Mouse (Mus musculus): Measurements from ENCODE around the gene Tk2. TPM values are rescaled to one million over a fixed set of nuclear protein-coding genes. Genes with fewer than 3 reads are reported as not detected.
"Not testable (repeated sequence)": the region's sequence is repeated elsewhere in the genome, so short reads cannot be mapped to it uniquely, and the experiment has no call there.

The Tk2 gene
- total RNA-seq (2021) = 1 to 10 TPM; 2.7 to 3.6 TPM
- long read RNA-seq, experiment 1, transcript Tk2-201 (10 exons, 2,406 nt) = major isoform, 7 of 12 reads
- long read RNA-seq, experiment 1, partial matches to known transcripts = 0 of 12 reads
- long read RNA-seq, experiment 1, other reads (novel, unspliced or antisense) = 3 of 12 reads
- long read RNA-seq, experiment 2, transcript Tk2-201 (10 exons, 2,406 nt) = major isoform, 5 of 15 reads
- long read RNA-seq, experiment 2, partial matches to known transcripts = 0 of 15 reads
- long read RNA-seq, experiment 2, other reads (novel, unspliced or antisense) = 9 of 15 reads

DNA sequence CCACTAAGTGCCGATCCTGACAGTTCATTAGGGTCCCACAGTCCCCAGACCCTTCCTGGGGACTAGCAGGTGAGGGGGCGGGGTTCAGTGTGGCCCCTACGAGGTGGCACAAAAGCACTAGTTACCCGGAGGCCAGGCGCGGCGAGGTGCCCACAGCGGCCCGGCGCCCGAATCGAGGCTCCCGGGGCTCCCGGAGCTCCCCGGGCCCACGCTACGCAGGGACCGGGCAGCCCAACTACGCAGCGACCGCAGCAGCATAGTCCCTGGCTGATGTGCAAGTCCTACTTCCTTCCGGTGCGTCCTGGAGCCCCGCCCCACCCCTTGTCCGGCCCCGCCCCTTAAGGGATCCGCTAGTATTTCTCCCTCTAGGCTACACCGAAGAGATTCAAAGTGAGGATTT, at the start of gene Tk2:
TSS of gene Tk2 (minus strand) at position 283 of the 400 bp plus-strand sequence.
- DNase-seq = peak; percentile 87
- TF ChIP-seq CTCF (IDR thresholded peaks at IDR 0.05) = no peak
- intact Hi-C loops (cut with DNase I) = loop anchor here (10.0 kb wide), 1 partner anchor 317 kb away; no protein-coding TSS in a partner anchor
- H3K4me3 ChIP-seq = peak within 1 kb of the TSS; percentile 98
- H3K27ac ChIP-seq = peak within 1 kb of the TSS; percentile 93

GRCm38 (mm10) chr8:104294396-104294795, 46.0 kb upstream of the Tk2 start:
- no peak for TF ChIP-seq CTCF (IDR thresholded peaks at IDR 0.05)
- Histone ChIP-seq H3K4me3 (no peak overlapping the region), H3K27ac (no peak overlapping the region)
- intact Hi-C loops (cut with DNase I) = no loop called here
- no peak for DNase-seq

DNA sequence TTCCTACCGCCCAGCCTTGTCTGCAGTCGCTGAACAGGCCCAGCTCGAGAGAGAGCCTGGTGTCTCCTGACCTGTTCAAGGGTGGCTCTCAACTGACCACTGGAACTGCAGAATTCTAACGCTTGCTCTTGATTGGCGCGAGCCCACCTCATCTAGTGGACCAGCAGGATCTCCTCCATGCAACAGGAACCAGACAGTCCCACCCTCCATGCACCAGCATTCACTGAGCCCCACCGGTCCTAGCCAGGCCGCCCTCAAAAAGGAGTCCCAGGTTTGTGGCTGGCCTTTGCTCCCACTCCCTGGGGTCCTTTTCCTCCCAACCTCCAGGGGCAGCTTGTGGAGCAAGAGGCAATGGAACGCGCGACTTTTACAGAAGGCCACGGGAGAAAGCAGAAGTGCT, 44.7 kb upstream of the Tk2 start, which contains the start of gene Cmtm2a:
TSS of gene Cmtm2a (minus strand) at position 101 of the 400 bp plus-strand sequence.
- intact Hi-C loops (cut with DNase I); H3K4me3 ChIP-seq; DNase-seq; H3K27ac ChIP-seq: not testable (repeated sequence)

- DNase-seq = no peak
- Histone ChIP-seq H3K27ac (no peak overlapping the region), H3K4me3 (no peak overlapping the region)
- TF ChIP-seq CTCF (IDR thresholded peaks at IDR 0.05) = no peak
- intact Hi-C loops (cut with DNase I) = no loop called here
Observed at GRCm38 (mm10) chr8:104268937-104269440, 20.6 kb upstream of the Tk2 start.

DNA sequence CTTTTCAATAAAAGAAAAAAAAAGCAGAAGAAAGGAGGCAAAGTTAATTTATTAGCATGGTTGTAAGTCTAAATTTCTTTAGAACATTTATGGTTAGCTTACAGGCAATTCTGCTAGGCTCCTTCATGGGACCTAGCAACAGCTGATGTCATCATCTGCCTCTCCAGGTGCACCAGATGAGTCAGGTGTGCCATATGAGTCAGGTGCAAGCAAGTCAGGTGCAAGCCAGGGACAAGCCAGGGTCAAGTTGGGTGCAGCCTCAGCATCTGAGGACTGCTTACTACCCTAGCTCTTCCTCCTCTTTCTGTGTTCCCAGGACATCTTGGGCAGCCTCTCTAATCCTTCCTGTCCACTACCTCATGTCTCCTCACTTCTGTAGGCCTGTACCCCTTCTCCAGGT, 20.0 kb upstream of the Tk2 start:
- no peak overlapping the region for H3K4me3 ChIP-seq
- no peak for DNase-seq
- intact Hi-C loops (cut with DNase I) = no loop called here
- H3K27ac ChIP-seq = no peak overlapping the region
- TF ChIP-seq CTCF (IDR thresholded peaks at IDR 0.05) = no peak

DNA sequence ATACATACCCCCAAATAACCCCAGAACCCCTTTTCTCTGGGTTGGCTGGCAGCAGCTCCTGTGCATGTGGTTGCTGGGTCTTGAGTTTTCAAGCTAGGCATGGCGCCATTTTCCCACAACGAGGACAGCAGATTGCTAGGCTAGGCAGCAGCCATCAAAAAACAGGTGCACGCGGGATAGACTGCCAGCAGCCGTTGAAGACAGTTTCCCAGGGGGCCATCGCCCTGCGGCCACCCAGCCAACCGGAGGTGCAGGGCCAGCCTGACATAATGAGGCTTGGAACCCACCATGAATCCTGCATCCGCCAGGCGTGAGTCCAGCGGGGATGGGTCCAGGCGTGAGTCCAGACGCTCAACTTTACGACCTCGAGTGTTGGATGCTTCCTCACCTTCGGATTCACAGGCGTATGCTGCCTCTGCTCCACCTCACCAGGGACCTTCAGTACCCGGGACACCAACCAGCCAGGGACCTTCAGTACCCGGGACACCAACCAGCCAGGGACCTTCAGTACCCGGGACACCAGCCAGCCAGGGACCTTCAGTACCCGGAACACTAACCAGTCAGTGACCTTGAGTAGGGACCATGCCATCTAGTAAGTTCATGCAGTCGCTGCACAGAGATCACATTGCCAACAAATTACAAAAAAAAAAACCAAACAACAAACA, 16.0 kb upstream of the Tk2 start:
- peak; percentile 31 for DNase-seq
- H3K4me3 ChIP-seq; intact Hi-C loops (cut with DNase I); H3K27ac ChIP-seq: not testable (repeated sequence)

- H3K27ac ChIP-seq; H3K4me3 ChIP-seq; DNase-seq; intact Hi-C loops (cut with DNase I): not testable (repeated sequence)
Observed at GRCm38 (mm10) chr8:104261802-104262201, 13.4 kb upstream of the Tk2 start.

GRCm38 (mm10) chr8:104253016-104253415, 4.7 kb upstream of the Tk2 start:
- intact Hi-C loops (cut with DNase I) = loop anchor here (5.0 kb wide), 2 partner anchors 89 to 184 kb away; no protein-coding TSS in a partner anchor
- TF ChIP-seq CTCF (IDR thresholded peaks at IDR 0.05) = peak; percentile 31; the same call in 1 of the 2 replicates
- no peak overlapping the region for H3K4me3 ChIP-seq
- H3K27ac ChIP-seq = no peak overlapping the region
- DNase-seq = no peak

DNA sequence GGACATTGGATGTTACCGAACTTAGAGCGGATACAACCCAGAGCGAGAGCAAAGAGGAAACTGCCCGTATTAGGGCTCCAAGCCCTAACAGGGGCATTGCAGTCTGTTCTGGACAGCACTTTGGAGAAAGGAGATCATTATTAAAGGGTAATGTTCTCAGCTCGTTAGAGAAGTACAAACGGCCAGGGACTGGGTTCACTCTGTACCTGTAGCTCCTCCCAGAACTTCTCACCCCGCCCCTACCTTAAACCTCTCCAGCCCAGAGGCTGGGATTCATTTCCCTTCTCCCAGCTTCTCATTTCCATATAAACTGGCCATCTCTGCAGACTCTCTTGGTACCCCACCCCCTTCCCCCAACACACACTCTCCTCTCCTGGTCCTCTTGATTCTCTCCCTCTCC, 3.1 kb upstream of the Tk2 start:
- Histone ChIP-seq H3K4me3 (peak overlapping the region; percentile 87), H3K27ac (no peak overlapping the region)
- DNase-seq = no peak
- no peak for TF ChIP-seq CTCF (IDR thresholded peaks at IDR 0.05)
- intact Hi-C loops (cut with DNase I) = loop anchor here (5.0 kb wide), 2 partner anchors 91 to 186 kb away; no protein-coding TSS in a partner anchor

GRCm38 (mm10) chr8:104250439-104251367, 2.3 kb upstream of the Tk2 start, which contains the start of gene Cklf:
Gene Cklf, plus strand, starts transcription at chr8:104250861.
- peak within 1 kb of the TSS; percentile 87 for H3K4me3 ChIP-seq
- DNase-seq = peak; percentile 91
- peak; percentile 49 for TF ChIP-seq CTCF (IDR thresholded peaks at IDR 0.05)
- peak within 1 kb of the TSS; percentile 86 for H3K27ac ChIP-seq
- intact Hi-C loops (cut with DNase I) = loop anchor here (5.0 kb wide), 2 partner anchors 92 to 187 kb away; no protein-coding TSS in a partner anchor

- Histone ChIP-seq H3K4me3 (no peak overlapping the region), H3K27ac (no peak overlapping the region)
- TF ChIP-seq CTCF (IDR thresholded peaks at IDR 0.05) = no peak
- DNase-seq = no peak
- intact Hi-C loops (cut with DNase I) = loop anchor here (10.0 kb wide), 1 partner anchor 315 kb away; no protein-coding TSS in a partner anchor
Observed at GRCm38 (mm10) chr8:104249442-104249996, 1.2 kb upstream of the Tk2 start.

- Histone ChIP-seq H3K27ac (peak overlapping the region; percentile 93), H3K4me3 (peak overlapping the region; percentile 98)
- no peak for TF ChIP-seq CTCF (IDR thresholded peaks at IDR 0.05)
- DNase-seq = no peak
- intact Hi-C loops (cut with DNase I) = loop anchor here (10.0 kb wide), 1 partner anchor 317 kb away; no protein-coding TSS in a partner anchor
Observed at GRCm38 (mm10) chr8:104247908-104248275, 466 bp downstream of the Tk2 start.
